Comparison of ENCODE assay signal across 22 mouse cellular contexts in genomic region chr7:113285405-113285804, GRCm38 (mm10).
"Had no signal": no experiment of that assay in that cellular context is flagged by ENCODE, and none has a peak within 500 bp of the region (broad histone marks: within the 10 kb centered on the region; RNA-seq: fewer than 3 reads in every experiment).

No protein-coding gene starts in this region.

- H3K4me3 ChIP-seq: heart, adult 2 months; heart, embryonic 13.5 days; heart, embryonic 15.5 days; hindbrain, embryonic 13.5 days; hindbrain, embryonic 15.5 days; kidney, embryonic 15.5 days; limb, embryonic 13.5 days; limb, embryonic 15.5 days; liver, embryonic 12.5 days had no signal

- H3K27ac ChIP-seq: heart, adult 2 months; heart, embryonic 13.5 days; heart, embryonic 15.5 days; hindbrain, embryonic 13.5 days; hindbrain, embryonic 15.5 days; hindbrain, postnatal 0 days; kidney, embryonic 15.5 days; kidney, postnatal 0 days; limb, embryonic 13.5 days; limb, embryonic 15.5 days; liver, embryonic 12.5 days; liver, embryonic 14.5 days had no signal

- DNase-seq: gastrocnemius, postnatal 25 days; heart, adult 2 months; heart, postnatal 14 days; heart, postnatal 36 days; kidney, adult 11 months; kidney, adult 2 months; kidney, adult 9 months; kidney, postnatal 14 days; kidney, postnatal 36 days; layer of hippocampus, adult 9-11 months; layer of hippocampus, postnatal 36 days had no signal
